Mouse (Mus musculus) liver, embryonic 16.5 days (tissue): ENCODE data around the gene Clcf1. TPM values are rescaled to one million over a fixed set of nuclear protein-coding genes. Genes with fewer than 3 reads are reported as not detected.

Experiments
- ATAC-seq: fragments of 200-750 bp; cut with Nextera tagmentation; 2 replicates; pipeline ENCODE4 v1.8.0; 2017; ENCODE audit warnings: low read depth, mild to moderate bottlenecking, moderate number of reproducible peaks, moderate library complexity
- H3K27ac ChIP-seq: fragments of 300-500 bp; sonication (generic); 2 replicates; pipeline ENCODE4 v1.5.1; 2014; ENCODE audit warnings: mild to moderate bottlenecking, low read length
- H3K27me3 ChIP-seq: fragments of 300-500 bp; sonication (generic); 2 replicates; pipeline ENCODE4 v1.6.1; 2014; ENCODE audit warnings: low read depth, low read length, mixed read lengths; ENCODE audit not compliant: control insufficient read depth, insufficient read depth
- H3K36me3 ChIP-seq: fragments of 300-500 bp; sonication (generic); 2 replicates; pipeline ENCODE4 v1.6.1; 2014; ENCODE audit warnings: mild to moderate bottlenecking; ENCODE audit not compliant: control insufficient read depth, insufficient read depth
- H3K4me1 ChIP-seq: fragments of 300-500 bp; sonication (generic); 2 replicates; pipeline ENCODE4 v1.6.1; 2014; ENCODE audit warnings: low read depth, low read length, mixed read lengths; ENCODE audit not compliant: control insufficient read depth
- H3K4me2 ChIP-seq: fragments of 300-500 bp; sonication (generic); 2 replicates; pipeline ENCODE4 v1.6.1; 2014; ENCODE audit warnings: low read depth, low read length, mixed read lengths
- H3K4me3 ChIP-seq: fragments of 300-500 bp; sonication (generic); 2 replicates; pipeline ENCODE4 v1.5.1; 2014; ENCODE audit warnings: low read depth, mild to moderate bottlenecking, low read length
- H3K9ac ChIP-seq: fragments of 300-500 bp; sonication (generic); 2 replicates; pipeline ENCODE4 v1.6.1; 2014; ENCODE audit warnings: low read depth, low read length
- H3K9me3 ChIP-seq: fragments of 300-500 bp; sonication (generic); replicated peaks from 2 replicates; pipeline ENCODE4 v1.6.1; 2016; ENCODE audit warnings: low read length; ENCODE audit not compliant: control insufficient read depth
- whole genome bisulfite sequencing: fragments of 180-500 bp; shearing (Covaris S2); extraction: QIAGEN DNeasy Blood & Tissue Kit; methylation state at CpG from one replicate; pipeline ENCODE4 v1.1.7; 2014; ENCODE audit not compliant: insufficient replicate concordance; 5-methylcytosine and 5-hydroxymethylcytosine counted together
- polyA plus RNA-seq: library from polyadenylated mRNA; unstranded; fragments of >200 nt; fragmentation: Nextera tagmentation; extraction: Ambion mirVana; gene quantifications from 2 replicates; pipeline ENCODE4 v1.2.1, GENCODE M21; 2015

The Clcf1 gene
- polyA plus RNA-seq: 0.39 and 0.61 TPM in 2 replicates

DNA sequence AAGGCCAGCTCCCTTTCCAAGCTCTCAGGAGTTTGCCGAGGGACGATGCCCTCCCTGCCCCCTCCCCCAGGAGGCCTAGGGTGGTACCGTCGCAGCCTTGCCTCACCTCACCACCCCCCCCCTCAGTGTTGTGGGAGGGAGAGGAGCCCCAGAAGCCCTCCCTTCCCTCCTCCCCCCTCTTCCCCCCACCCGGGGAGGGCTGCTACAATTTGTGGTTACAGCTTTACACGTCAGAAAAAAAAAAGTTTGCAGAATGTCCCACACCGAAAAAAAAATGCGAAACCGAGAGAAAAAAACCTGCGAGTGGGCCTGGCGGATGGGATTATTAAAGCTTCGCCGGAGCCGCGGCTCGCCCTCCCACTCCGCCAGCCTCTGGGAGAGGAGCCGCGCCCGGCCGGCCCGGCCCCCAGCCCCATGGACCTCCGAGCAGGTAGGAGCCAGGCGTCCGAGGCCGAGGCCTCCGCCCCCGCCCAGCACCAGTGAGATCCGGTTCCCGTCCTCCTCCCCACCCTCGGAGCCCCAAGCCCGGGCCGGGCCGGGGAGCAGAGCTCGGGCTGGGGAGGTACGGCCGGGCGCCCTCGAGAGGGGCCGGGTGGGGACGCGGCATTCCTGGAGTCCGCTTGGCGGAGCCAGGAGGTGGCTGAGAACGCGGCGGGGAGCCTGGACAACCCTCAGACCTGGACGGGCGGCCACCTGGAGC, at the start of gene Clcf1, which contains the start of gene AC109138.7:
Gene Clcf1 (plus strand): TSS at position 168 of the 700 bp plus-strand sequence.
Gene AC109138.7 (plus strand): TSS at position 287 of the 700 bp plus-strand sequence.
- Histone ChIP-seq H3K4me1 (peaks cover 16% of the 10 kb centered on the region), H3K4me3 (peak within 1 kb of the TSS; percentile 59), H3K27ac (peak within 1 kb of the TSS; percentile 35; the same call in 1 of the 2 replicates), H3K4me2 (peak within 1 kb of the TSS; percentile 74), H3K36me3 (no peaks in the 10 kb centered on the region), H3K9me3 (no peaks in the 10 kb centered on the region), H3K9ac (peak within 1 kb of the TSS; percentile 61), H3K27me3 (peaks cover 77% of the 10 kb centered on the region)
- peak; percentile 17; the same call in 1 of the 2 replicates for ATAC-seq
- 1% methylated on average over 42 of the region's 49 CpGs for WGBS

DNA sequence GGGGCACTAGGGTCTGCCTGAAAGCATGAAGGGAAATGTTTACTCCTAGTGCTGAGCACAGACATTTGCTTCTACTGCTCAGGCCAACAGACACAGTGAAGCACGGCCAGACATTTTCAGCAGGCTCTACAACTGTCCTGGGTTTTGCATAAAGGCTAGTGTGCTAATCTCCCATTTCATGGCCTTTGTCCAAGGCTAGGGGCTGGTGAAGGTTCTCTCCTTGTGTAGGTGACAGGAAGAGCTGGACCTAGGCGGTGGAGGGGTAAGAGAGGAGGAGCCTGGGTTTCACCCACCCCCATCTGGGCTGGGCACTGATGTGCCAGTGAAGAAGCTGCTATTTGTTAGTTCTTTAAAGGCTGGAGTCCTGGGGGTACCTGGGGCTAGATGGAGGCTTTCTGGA, 49.3 kb upstream of the Clcf1 start:
- no peak for ATAC-seq
- peaks cover 33% of the 10 kb centered on the region for H3K4me1 ChIP-seq
- no peak overlapping the region for H3K4me3 ChIP-seq
- peak overlapping the region; percentile 29 for H3K27ac ChIP-seq
- H3K27me3 ChIP-seq: no peaks in the 10 kb centered on the region
- no peak overlapping the region for H3K4me2 ChIP-seq
- no peak overlapping the region for H3K9ac ChIP-seq
- peaks cover 2% of the 10 kb centered on the region; the same call in 1 of the 2 replicates for H3K36me3 ChIP-seq
- 38% methylated on average over 2 of the region's 2 CpGs for WGBS
- no peaks in the 10 kb centered on the region for H3K9me3 ChIP-seq

DNA sequence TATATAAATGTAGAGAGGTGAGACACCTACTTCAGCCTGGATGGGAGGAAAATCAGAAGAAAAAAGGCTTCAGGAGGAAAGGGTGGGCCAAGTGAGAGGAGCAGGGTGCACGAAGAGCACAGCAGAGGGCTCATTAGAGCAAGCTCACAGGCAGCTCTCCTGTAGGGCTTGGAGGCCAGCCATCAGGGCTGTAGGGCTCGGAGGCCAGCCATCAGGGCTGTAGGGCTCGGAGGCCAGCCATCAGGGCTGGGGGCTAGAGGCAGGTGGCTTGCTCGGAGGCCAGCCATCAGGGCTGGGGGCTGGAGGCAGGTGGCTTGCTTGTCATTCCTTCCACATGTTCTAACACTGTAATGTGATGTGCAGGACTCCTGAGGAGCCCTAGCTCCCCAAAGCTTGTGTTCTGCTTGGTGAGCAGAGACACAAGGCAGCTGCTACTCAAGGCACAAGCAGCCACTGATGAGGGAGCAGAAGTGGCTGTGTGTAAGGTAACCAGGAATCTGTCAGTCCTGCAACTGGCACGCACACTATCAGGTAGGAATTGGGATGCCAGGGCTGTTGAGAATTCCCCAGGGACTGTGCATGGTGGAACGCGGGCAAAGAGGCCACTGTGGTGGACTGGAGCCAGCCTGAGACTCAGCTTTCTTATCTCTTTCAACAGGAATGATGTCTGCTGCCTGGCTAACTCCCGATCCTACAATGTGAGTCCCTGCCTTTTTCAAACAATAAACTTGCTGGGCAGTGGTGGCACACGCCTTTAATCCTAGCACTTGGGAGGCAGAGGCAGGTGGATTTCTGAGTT, 47.2 kb upstream of the Clcf1 start:
- Histone ChIP-seq H3K9me3 (no peaks in the 10 kb centered on the region), H3K36me3 (no peaks in the 10 kb centered on the region), H3K4me2 (no peak overlapping the region), H3K27ac (peak overlapping the region; percentile 10; the same call in 1 of the 2 replicates), H3K4me3 (no peak overlapping the region), H3K27me3 (no peaks in the 10 kb centered on the region), H3K4me1 (peaks cover 38% of the 10 kb centered on the region), H3K9ac (no peak overlapping the region)
- ATAC-seq: no peak
- WGBS: 61% methylated on average over 9 of the region's 9 CpGs

DNA sequence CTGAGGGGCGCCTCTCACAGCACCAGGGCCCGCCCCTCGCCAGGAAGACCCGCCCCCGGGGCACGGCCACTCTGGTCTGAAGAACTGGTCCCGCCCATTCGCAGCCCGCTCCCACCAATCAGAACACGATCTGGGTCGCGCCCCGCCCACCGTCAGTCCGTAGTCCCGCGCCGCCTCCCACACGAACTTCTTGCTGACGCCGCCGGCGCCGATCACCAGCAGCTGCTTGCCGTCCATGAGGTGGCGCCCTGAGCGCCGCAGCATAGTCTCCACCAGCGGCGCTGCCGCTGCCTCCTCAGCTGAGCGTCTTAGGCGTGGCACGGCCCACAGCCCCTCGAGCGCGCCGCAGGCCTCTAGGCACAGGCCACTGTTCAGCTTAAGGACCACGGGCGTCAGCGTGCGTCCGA, 44.7 kb upstream of the Clcf1 start:
- peak overlapping the region; percentile 82 for H3K9ac ChIP-seq
- no peaks in the 10 kb centered on the region for H3K27me3 ChIP-seq
- H3K36me3 ChIP-seq: no peaks in the 10 kb centered on the region
- peak; percentile 93 for ATAC-seq
- H3K4me1 ChIP-seq: peaks cover 20% of the 10 kb centered on the region
- H3K27ac ChIP-seq: peak overlapping the region; percentile 83
- peak overlapping the region; percentile 68 for H3K4me3 ChIP-seq
- no peaks in the 10 kb centered on the region for H3K9me3 ChIP-seq
- H3K4me2 ChIP-seq: peak overlapping the region; percentile 98
- under 1% methylated on average over 43 of the region's 43 CpGs for WGBS

DNA sequence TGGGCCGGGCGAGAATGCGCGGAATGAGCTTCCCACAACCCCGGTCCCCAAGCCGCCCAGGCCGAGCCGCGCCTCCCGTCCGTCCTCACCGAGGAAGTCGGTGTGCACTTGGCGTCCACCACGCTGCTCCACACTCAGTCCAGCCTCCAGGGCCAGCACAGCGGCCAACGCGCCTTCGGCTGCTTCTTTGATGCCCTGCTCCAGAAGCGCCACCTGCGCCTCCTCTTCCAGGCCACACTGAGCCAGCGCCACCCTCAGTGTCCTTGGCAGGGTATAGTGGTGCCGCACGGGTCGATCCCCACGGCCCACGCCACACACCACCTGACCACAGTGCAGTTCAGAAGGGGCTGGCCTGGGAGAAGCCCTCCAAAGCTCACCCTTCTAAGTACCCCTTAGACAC, 44.2 kb upstream of the Clcf1 start:
- Histone ChIP-seq H3K9ac (peak overlapping the region; percentile 82), H3K4me1 (peaks cover 15% of the 10 kb centered on the region), H3K36me3 (no peaks in the 10 kb centered on the region), H3K27ac (peak overlapping the region; percentile 83), H3K9me3 (no peaks in the 10 kb centered on the region), H3K4me2 (peak overlapping the region; percentile 98), H3K4me3 (peak overlapping the region; percentile 68), H3K27me3 (no peaks in the 10 kb centered on the region)
- ATAC-seq: peak; percentile 2; the same call in 1 of the 2 replicates
- 13% methylated on average over 27 of the region's 27 CpGs for WGBS

DNA sequence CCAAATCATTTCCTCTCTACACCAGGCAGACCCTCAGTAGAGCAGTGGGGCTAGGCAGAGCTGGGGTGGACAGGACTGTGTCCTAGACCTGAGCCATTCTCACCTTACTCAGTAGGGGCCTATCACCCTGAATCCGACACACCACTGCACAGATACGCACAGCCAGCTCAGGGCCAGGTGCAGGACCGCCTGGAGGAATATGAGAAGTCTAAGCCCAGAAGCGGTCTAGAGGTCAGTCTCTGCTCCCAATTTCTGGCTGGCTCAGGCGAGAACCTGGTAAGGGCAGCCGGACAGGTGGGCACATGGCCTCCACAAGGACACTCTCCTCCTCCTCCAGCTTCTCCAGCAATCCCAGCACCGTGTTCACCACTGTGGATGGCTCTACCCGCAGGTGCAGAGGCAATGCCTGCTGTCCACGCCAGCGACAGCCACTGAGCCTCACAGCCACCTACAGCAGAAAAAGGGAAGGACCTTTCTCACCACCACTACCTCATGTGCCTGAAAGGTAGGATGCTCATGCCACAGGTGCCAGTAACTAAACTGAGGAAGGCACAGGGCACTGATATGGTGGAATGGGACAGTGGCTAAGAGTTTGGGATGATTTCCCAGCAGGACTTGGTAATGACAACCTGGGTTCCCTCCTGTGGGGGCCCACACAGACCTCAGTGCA, 43.2 kb upstream of the Clcf1 start:
- peaks cover 17% of the 10 kb centered on the region for H3K4me1 ChIP-seq
- H3K27me3 ChIP-seq: no peaks in the 10 kb centered on the region
- 70% methylated on average over 10 of the region's 10 CpGs for WGBS
- H3K4me2 ChIP-seq: no peak overlapping the region
- no peaks in the 10 kb centered on the region for H3K9me3 ChIP-seq
- no peak overlapping the region for H3K9ac ChIP-seq
- ATAC-seq: no peak
- H3K4me3 ChIP-seq: no peak overlapping the region
- no peaks in the 10 kb centered on the region for H3K36me3 ChIP-seq
- no peak overlapping the region for H3K27ac ChIP-seq

DNA sequence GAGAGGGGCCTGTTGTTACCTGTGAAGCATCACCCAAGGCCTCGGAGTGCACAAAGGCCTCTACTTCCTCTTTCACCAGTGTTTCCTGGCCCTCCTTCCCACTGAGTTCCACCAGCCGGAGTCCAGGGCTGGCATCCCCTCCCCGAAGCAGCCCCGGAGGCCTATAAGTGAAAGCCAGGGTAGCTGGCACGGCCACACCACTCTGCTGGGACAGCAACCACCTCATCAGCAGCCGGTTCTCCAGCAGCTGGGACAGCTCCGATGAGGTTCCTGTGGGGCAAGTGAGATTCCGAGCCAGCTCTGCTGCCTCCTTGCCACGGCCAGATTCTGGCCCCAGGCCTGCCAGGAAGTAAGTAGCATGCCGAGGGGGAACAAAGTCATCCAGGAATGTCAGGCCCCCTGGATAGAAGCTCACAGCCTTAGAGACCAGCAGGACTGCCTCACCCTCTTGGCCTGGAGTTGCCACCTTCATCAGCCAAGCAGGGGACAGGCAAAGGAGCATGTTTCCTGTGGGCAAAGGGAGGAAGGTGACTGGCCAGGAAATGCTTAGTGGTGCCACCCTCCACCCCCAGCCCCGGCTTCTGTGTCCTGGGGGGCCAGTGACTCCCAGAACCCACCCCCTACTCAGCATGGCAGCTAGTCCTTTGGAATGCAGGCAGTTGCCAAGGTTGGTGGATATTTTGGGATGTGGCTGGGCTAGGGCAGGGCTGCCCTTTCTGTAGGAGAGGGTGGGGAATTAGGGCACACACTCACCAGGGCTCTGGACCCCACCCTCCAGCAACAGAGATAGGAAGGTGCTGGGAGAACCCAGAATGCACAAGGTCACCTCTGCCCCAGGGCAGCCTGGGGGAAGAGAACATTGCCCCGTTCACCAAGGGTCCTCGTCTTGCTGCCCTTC, 42.4 kb upstream of the Clcf1 start:
- Histone ChIP-seq H3K4me3 (no peak overlapping the region), H3K4me2 (no peak overlapping the region), H3K4me1 (peaks cover 17% of the 10 kb centered on the region), H3K9ac (no peak overlapping the region), H3K36me3 (no peaks in the 10 kb centered on the region), H3K9me3 (no peaks in the 10 kb centered on the region), H3K27me3 (no peaks in the 10 kb centered on the region), H3K27ac (no peak overlapping the region)
- 37% methylated on average over 13 of the region's 13 CpGs for whole genome bisulfite sequencing
- ATAC-seq: no peak

DNA sequence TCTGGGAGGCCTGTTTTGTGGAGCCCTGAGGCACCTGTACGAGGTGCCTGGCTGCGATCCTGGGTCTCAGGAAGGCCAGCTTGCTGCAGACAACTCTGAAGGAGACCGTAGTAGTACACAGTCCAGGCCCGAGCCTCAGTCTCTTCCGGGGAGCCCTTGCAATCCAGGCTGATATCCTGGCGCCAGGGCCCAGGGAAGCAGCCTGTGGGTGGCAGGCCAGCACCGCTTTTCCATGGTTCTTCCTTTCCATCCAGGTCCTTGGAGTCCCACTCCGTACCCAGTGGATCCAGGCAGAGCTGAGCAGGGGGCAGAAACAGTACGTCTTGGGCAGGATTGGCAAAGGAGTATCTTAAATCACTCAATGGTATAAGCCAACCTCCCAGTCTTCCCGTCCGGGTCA, 41.1 kb upstream of the Clcf1 start:
- Histone ChIP-seq H3K4me3 (no peak overlapping the region), H3K27ac (no peak overlapping the region), H3K9me3 (no peaks in the 10 kb centered on the region), H3K9ac (no peak overlapping the region; the same call in 1 of the 2 replicates), H3K27me3 (no peaks in the 10 kb centered on the region), H3K36me3 (no peaks in the 10 kb centered on the region), H3K4me2 (no peak overlapping the region), H3K4me1 (peaks cover 14% of the 10 kb centered on the region)
- ATAC-seq: no peak
- 65% methylated on average over 11 of the region's 11 CpGs for WGBS
